Mouse (Mus musculus) forebrain, embryonic 13.5 days (tissue): ENCODE results near the gene Scube2. TPM values are rescaled to one million over a fixed set of nuclear protein-coding genes. Genes with fewer than 3 reads are reported as not detected.

ENCODE experiments used
- ATAC-seq: fragments of 200-750 bp; cut with Nextera tagmentation; 2 replicates; pipeline ENCODE4 v1.8.0; 2017
- H3K27ac ChIP-seq: fragments of 300-500 bp; sonication (generic); 2 replicates; pipeline ENCODE4 v1.5.1; 2015; ENCODE audit warnings: inconsistent platforms, mild to moderate bottlenecking, moderate library complexity
- H3K27me3 ChIP-seq: fragments of 300-500 bp; sonication (generic); 2 replicates; pipeline ENCODE4 v1.6.1; 2015; ENCODE audit warnings: mild to moderate bottlenecking, inconsistent platforms
- H3K36me3 ChIP-seq: fragments of 300-500 bp; sonication (generic); 2 replicates; pipeline ENCODE4 v1.6.1; 2015; ENCODE audit warnings: mild to moderate bottlenecking, inconsistent platforms; ENCODE audit not compliant: poor library complexity, severe bottlenecking
- H3K4me1 ChIP-seq: fragments of 300-500 bp; sonication (generic); 2 replicates; pipeline ENCODE4 v1.6.1; 2015; ENCODE audit warnings: inconsistent platforms
- H3K4me2 ChIP-seq: fragments of 300-500 bp; sonication (generic); 2 replicates; pipeline ENCODE4 v1.6.1; 2015; ENCODE audit warnings: inconsistent platforms, mild to moderate bottlenecking, moderate library complexity
- H3K4me3 ChIP-seq: fragments of 300-500 bp; sonication (generic); 2 replicates; pipeline ENCODE4 v1.5.1; 2015; ENCODE audit warnings: mild to moderate bottlenecking, inconsistent platforms
- H3K9ac ChIP-seq: fragments of 300-500 bp; sonication (generic); 2 replicates; pipeline ENCODE4 v1.6.1; 2015; ENCODE audit warnings: mild to moderate bottlenecking, inconsistent platforms
- H3K9me3 ChIP-seq: fragments of 300-500 bp; sonication (generic); replicated peaks from 2 replicates; pipeline ENCODE4 v1.6.1; 2016; ENCODE audit warnings: inconsistent platforms
- WGBS: fragments of 180-500 bp; shearing (Covaris S2); methylation state at CpG from one replicate; pipeline ENCODE4 v1.1.7; 2015; 5-methylcytosine and 5-hydroxymethylcytosine counted together
- polyA plus RNA-seq: library from polyadenylated mRNA; unstranded; fragments of >200 nt; fragmentation: Nextera tagmentation; extraction: Ambion mirVana; gene quantifications from 2 replicates; pipeline ENCODE4 v1.2.1, GENCODE M21; 2015

The Scube2 gene
- polyA plus RNA-seq, 1 experiment from 2014 or later = 0.79 TPM

GRCm38 (mm10) chr7:109790818-109791217, 74.7 kb downstream of the Scube2 start:
- Histone ChIP-seq H3K27me3 (0 out of 2 replicates have a peak, but pooled peaks cover 10% of the 10 kb centered on the region), H3K36me3 (no peaks in the 10 kb centered on the region), H3K4me1 (no peaks in the 10 kb centered on the region), H3K4me3 (no peak overlapping the region), H3K9me3 (no peaks in the 10 kb centered on the region), H3K4me2 (no peak overlapping the region), H3K27ac (no peak overlapping the region), H3K9ac (no peak overlapping the region)
- no peak for ATAC-seq
- WGBS = 89% methylated on average over 3 of the region's 3 CpGs

DNA sequence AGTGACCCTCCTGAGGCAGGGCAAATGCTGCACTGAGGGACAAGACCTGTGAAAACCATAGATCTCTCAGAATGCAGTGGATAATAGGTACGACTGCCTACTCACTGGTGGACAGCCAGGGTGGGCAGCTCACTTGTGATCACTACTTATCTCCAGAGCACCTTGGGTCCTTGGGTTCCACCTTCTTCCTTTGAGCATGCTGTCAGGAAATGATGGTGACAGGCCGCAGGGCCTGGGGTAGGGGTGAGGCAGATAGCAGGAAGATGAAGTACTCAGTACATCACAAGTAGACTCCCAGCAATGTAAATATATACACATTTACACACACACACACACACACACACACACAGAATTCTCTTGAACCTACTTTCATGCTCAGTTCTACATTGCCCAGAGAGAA, 77.6 kb downstream of the Scube2 start:
- no peak for ATAC-seq
- Histone ChIP-seq H3K4me1 (no peaks in the 10 kb centered on the region), H3K27me3 (peaks cover 16% of the 10 kb centered on the region), H3K36me3 (no peaks in the 10 kb centered on the region), H3K4me3 (no peak overlapping the region), H3K4me2 (no peak overlapping the region), H3K27ac (no peak overlapping the region), H3K9me3 (no peaks in the 10 kb centered on the region), H3K9ac (no peak overlapping the region)
- WGBS = 85% methylated on average over 2 of the region's 2 CpGs

DNA sequence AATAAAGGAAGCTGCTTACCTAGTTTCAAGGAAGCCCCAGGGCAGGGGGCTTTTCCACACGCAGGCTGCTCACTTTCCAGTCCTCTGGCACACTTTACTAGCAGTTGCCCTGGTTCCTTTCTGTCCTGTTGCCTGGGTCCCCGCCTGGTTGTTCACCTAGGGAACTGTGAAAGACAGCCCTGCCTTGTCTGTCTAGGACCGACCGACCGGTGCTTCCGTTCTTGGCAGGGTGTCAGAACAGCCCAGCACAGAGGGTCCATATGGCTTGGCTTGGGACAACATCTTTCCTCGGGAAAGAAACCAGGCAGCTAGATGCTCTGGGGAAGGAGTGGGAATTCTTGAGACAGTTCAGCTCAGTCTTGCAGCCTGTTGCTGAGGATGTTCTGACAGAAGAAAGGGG, 82.2 kb downstream of the Scube2 start:
- 0 out of 2 replicates have a peak, but pooled peaks have one; percentile 39 for ATAC-seq

GRCm38 (mm10) chr7:109781470-109782203, 83.8 kb downstream of the Scube2 start, which contains the start of gene Nrip3:
Gene Nrip3, minus strand, starts transcription at chr7:109782025.
- peak within 1 kb of the TSS; percentile 61 for H3K9ac ChIP-seq
- WGBS = 1% methylated on average over 44 of the region's 52 CpGs
- no peaks in the 10 kb centered on the region for H3K9me3 ChIP-seq
- no peaks in the 10 kb centered on the region for H3K36me3 ChIP-seq
- H3K4me3 ChIP-seq = peak within 1 kb of the TSS; percentile 54
- ATAC-seq = peak; percentile 86
- peak within 1 kb of the TSS; percentile 97 for H3K4me2 ChIP-seq
- H3K27ac ChIP-seq = no peak within 1 kb of the TSS
- peaks cover 12% of the 10 kb centered on the region for H3K4me1 ChIP-seq
- H3K27me3 ChIP-seq = peaks cover 57% of the 10 kb centered on the region

More for the DNA sequence above, 82.2 kb downstream of the Scube2 start:
- WGBS = 65% methylated on average over 7 of the region's 7 CpGs
- Histone ChIP-seq H3K36me3 (no peaks in the 10 kb centered on the region), H3K27ac (no peak overlapping the region), H3K9ac (no peak overlapping the region), H3K27me3 (peaks cover 57% of the 10 kb centered on the region), H3K9me3 (no peaks in the 10 kb centered on the region), H3K4me3 (no peak overlapping the region), H3K4me1 (peaks cover 12% of the 10 kb centered on the region), H3K4me2 (no peak overlapping the region)

GRCm38 (mm10) chr7:109781087-109781469, 84.4 kb downstream of the Scube2 start:
- Histone ChIP-seq H3K27ac (no peak overlapping the region), H3K4me2 (peak overlapping the region; percentile 97), H3K36me3 (no peaks in the 10 kb centered on the region), H3K9me3 (no peaks in the 10 kb centered on the region), H3K9ac (peak overlapping the region; percentile 61), H3K27me3 (peaks cover 57% of the 10 kb centered on the region), H3K4me1 (peaks cover 12% of the 10 kb centered on the region), H3K4me3 (peak overlapping the region; percentile 54)
- peak; percentile 63; the same call in 1 of the 2 replicates for ATAC-seq
- 2% methylated on average over 24 of the region's 24 CpGs for WGBS

GRCm38 (mm10) chr7:109772251-109772650, 93.2 kb downstream of the Scube2 start:
- H3K27ac ChIP-seq = no peak overlapping the region
- no peaks in the 10 kb centered on the region for H3K36me3 ChIP-seq
- H3K9ac ChIP-seq = no peak overlapping the region
- no peak overlapping the region for H3K4me3 ChIP-seq
- no peak for ATAC-seq
- no peaks in the 10 kb centered on the region for H3K9me3 ChIP-seq
- H3K27me3 ChIP-seq = no peaks in the 10 kb centered on the region
- no peaks in the 10 kb centered on the region for H3K4me1 ChIP-seq
- H3K4me2 ChIP-seq = no peak overlapping the region

- no peak overlapping the region for H3K9ac ChIP-seq
- no peak for ATAC-seq
- 64% methylated on average over 2 of the region's 2 CpGs for WGBS
- H3K4me1 ChIP-seq = peaks cover 3% of the 10 kb centered on the region; the same call in 1 of the 2 replicates
- H3K4me3 ChIP-seq = no peak overlapping the region
- no peaks in the 10 kb centered on the region for H3K36me3 ChIP-seq
- no peaks in the 10 kb centered on the region for H3K27me3 ChIP-seq
- H3K27ac ChIP-seq = no peak overlapping the region
- no peak overlapping the region for H3K4me2 ChIP-seq
- no peaks in the 10 kb centered on the region for H3K9me3 ChIP-seq
These were observed 96.6 kb downstream of the Scube2 start for GRCm38 (mm10) chr7:109768699-109769383.

GRCm38 (mm10) chr7:109767575-109768350, 97.7 kb downstream of the Scube2 start:
- no peaks in the 10 kb centered on the region for H3K27me3 ChIP-seq
- H3K9me3 ChIP-seq = no peaks in the 10 kb centered on the region
- no peak for ATAC-seq
- H3K36me3 ChIP-seq = no peaks in the 10 kb centered on the region
- H3K4me1 ChIP-seq = peaks cover 7% of the 10 kb centered on the region
- H3K4me2 ChIP-seq = no peak overlapping the region
- no peak overlapping the region for H3K4me3 ChIP-seq
- no peak overlapping the region for H3K9ac ChIP-seq
- no peak overlapping the region for H3K27ac ChIP-seq
- WGBS = 87% methylated on average over 7 of the region's 7 CpGs

- H3K27ac ChIP-seq = no peak overlapping the region
- WGBS = 29% methylated on average over 2 of the region's 2 CpGs
- H3K9ac ChIP-seq = no peak overlapping the region
- no peak for ATAC-seq
- no peaks in the 10 kb centered on the region for H3K9me3 ChIP-seq
- peaks cover 7% of the 10 kb centered on the region for H3K4me1 ChIP-seq
- H3K27me3 ChIP-seq = no peaks in the 10 kb centered on the region
- H3K4me3 ChIP-seq = no peak overlapping the region
- no peaks in the 10 kb centered on the region for H3K36me3 ChIP-seq
- H3K4me2 ChIP-seq = no peak overlapping the region
These were observed 101.5 kb downstream of the Scube2 start for GRCm38 (mm10) chr7:109764009-109764408.

DNA sequence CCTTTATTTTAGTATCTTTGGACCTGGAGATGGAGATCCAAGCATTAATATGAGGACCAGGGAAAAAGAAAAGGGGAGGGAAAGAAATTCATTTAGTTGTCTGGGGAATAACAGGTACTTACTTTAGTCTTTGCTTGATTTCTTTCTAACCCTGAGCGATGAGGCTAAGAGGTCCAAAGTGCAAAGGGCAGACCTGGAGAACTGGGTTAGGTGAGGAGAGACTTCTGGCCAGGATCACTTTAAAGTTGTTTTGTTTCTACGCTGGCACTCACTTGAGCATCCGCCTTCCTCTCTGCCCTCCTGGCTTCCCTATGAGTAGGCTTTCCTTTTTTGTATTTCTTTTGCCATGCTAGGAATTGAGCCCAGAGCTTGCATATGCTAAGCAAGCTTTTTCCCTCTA, 109.2 kb downstream of the Scube2 start:
- Histone ChIP-seq H3K27ac (no peak overlapping the region), H3K36me3 (no peaks in the 10 kb centered on the region), H3K9ac (no peak overlapping the region), H3K27me3 (no peaks in the 10 kb centered on the region), H3K4me3 (no peak overlapping the region), H3K4me2 (no peak overlapping the region), H3K9me3 (no peaks in the 10 kb centered on the region), H3K4me1 (peaks cover 17% of the 10 kb centered on the region)
- 89% methylated on average over 3 of the region's 3 CpGs for WGBS
- no peak for ATAC-seq

DNA sequence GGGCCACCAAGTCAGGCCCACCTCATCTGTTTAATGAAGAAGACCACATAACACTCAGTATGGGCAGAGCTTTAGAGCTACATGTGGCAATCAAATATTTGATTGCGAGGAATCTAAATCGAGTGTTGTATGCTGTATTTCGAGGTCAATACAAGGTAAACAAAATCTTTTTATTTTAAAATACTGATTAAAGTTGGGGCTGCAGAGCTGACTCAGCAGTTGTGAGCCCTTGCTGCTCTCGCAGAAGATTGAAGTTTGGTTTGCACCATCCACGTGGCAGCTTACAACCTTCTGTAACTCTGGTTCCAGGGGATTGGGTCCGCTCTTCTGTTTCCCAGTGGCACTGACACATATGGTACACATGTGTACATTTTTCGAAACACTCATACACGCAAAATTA, 111.4 kb downstream of the Scube2 start:
- Histone ChIP-seq H3K27ac (no peak overlapping the region), H3K4me2 (no peak overlapping the region), H3K36me3 (no peaks in the 10 kb centered on the region), H3K9ac (no peak overlapping the region), H3K9me3 (no peaks in the 10 kb centered on the region), H3K27me3 (no peaks in the 10 kb centered on the region), H3K4me3 (no peak overlapping the region), H3K4me1 (peaks cover 23% of the 10 kb centered on the region)
- 93% methylated on average over 8 of the region's 8 CpGs for WGBS
- ATAC-seq = no peak
